Mouse (Mus musculus): ENCODE results near the gene Ssxb5. TPM values are rescaled to one million over a fixed set of nuclear protein-coding genes. Genes with fewer than 3 reads are reported as not detected.

Ssxb5 gene
- not detected for polyA plus RNA-seq (2014; fragmentation: Illumina TruSeq; extraction: RNeasy Lipid Tissue Mini Kit (QIAGEN cat#74804); ENCODE audit: low read depth, low replicate concordance)

GRCm38 (mm10) chrX:8803391-8803790, at the start of gene Ssxb5:
TSS of gene Ssxb5 (plus strand) at chrX:8803691.

GRCm38 (mm10) chrX:8843694-8844093, 40.2 kb downstream of the Ssxb5 start, which contains the start of gene Gm6592:
TSS of gene Gm6592 (plus strand) at chrX:8843994.

Other genes with a start within 250 kb of the Ssxb5 start
- not detected for gene Ssxb3, start 211.9 kb upstream of the Ssxb5 start, polyA plus RNA-seq (2014; fragmentation: Illumina TruSeq; extraction: RNeasy Lipid Tissue Mini Kit (QIAGEN cat#74804); ENCODE audit: low read depth, low replicate concordance)
- gene Ssxb8, start 112.8 kb upstream of the Ssxb5 start, polyA plus RNA-seq (2014; fragmentation: Illumina TruSeq; extraction: RNeasy Lipid Tissue Mini Kit (QIAGEN cat#74804); ENCODE audit: low read depth, low replicate concordance), result not detected
- gene Ssx9, start 55.3 kb upstream of the Ssxb5 start, polyA plus RNA-seq (2014; fragmentation: Illumina TruSeq; extraction: RNeasy Lipid Tissue Mini Kit (QIAGEN cat#74804); ENCODE audit: low read depth, low replicate concordance), result not detected
- not detected for gene Gm6592, start 40.3 kb downstream of the Ssxb5 start, polyA plus RNA-seq (2014; fragmentation: Illumina TruSeq; extraction: RNeasy Lipid Tissue Mini Kit (QIAGEN cat#74804); ENCODE audit: low read depth, low replicate concordance)
- not detected for gene Gm5751, start 70.6 kb downstream of the Ssxb5 start, polyA plus RNA-seq (2014; fragmentation: Illumina TruSeq; extraction: RNeasy Lipid Tissue Mini Kit (QIAGEN cat#74804); ENCODE audit: low read depth, low replicate concordance)
- gene B630019K06Rik, start 88.7 kb downstream of the Ssxb5 start, polyA plus RNA-seq (2014; fragmentation: Illumina TruSeq; extraction: RNeasy Lipid Tissue Mini Kit (QIAGEN cat#74804); ENCODE audit: low read depth, low replicate concordance), result 4.7 TPM
- not detected for gene Fthl17b, start 159.3 kb downstream of the Ssxb5 start, polyA plus RNA-seq (2014; fragmentation: Illumina TruSeq; extraction: RNeasy Lipid Tissue Mini Kit (QIAGEN cat#74804); ENCODE audit: low read depth, low replicate concordance)
- not detected for gene Fthl17c, start 172.9 kb downstream of the Ssxb5 start, polyA plus RNA-seq (2014; fragmentation: Illumina TruSeq; extraction: RNeasy Lipid Tissue Mini Kit (QIAGEN cat#74804); ENCODE audit: low read depth, low replicate concordance)
- not detected for gene Fthl17d, start 183.1 kb downstream of the Ssxb5 start, polyA plus RNA-seq (2014; fragmentation: Illumina TruSeq; extraction: RNeasy Lipid Tissue Mini Kit (QIAGEN cat#74804); ENCODE audit: low read depth, low replicate concordance)
- gene Fthl17e, start 229.8 kb downstream of the Ssxb5 start, polyA plus RNA-seq (2014; fragmentation: Illumina TruSeq; extraction: RNeasy Lipid Tissue Mini Kit (QIAGEN cat#74804); ENCODE audit: low read depth, low replicate concordance), result not detected

Measured in kidney, adult 10 weeks (tissue).